In genomic region chr4:41630196-41630595, GRCm38 (mm10) we compare ENCODE assay signal across 16 mouse cellular contexts. TPM values are rescaled to one million over a fixed set of nuclear protein-coding genes. Genes with fewer than 3 reads are reported as not detected.
A peak's percentile ranks its signal among the peaks of the same experiment; 100 is the strongest.
DNase-seq lines count a peak whose midpoint lies in the region; ATAC-seq lines count a peak whose summit lies in the region.
"Had no signal": no experiment of that assay in that cellular context is flagged by ENCODE, and none has a peak within 500 bp of the region (broad histone marks: within the 10 kb centered on the region; RNA-seq: fewer than 3 reads in every experiment).

No protein-coding gene starts in this region.

- peak overlapping the region; percentile 81; the same call in 1 of the 2 replicates for H3K27ac ChIP-seq in hindbrain, embryonic 13.5 days
- no peak overlapping the region for H3K27ac ChIP-seq in hindbrain, embryonic 14.5 days
- H3K27ac ChIP-seq in limb, embryonic 10.5 days: peak overlapping the region; percentile 78
- H3K27ac ChIP-seq in liver, embryonic 15.5 days (replicated peaks): 0 out of 2 replicates have a peak overlapping the region, but pooled peaks have one; percentile 24
- no peak overlapping the region for H3K27ac ChIP-seq in midbrain, embryonic 15.5 days
- no peak overlapping the region for H3K27ac ChIP-seq in kidney, embryonic 16.5 days (ENCODE audit: low read length)

- H3K4me3 ChIP-seq in hindbrain, embryonic 13.5 days: no peak overlapping the region
- no peak overlapping the region for H3K4me3 ChIP-seq in hindbrain, embryonic 14.5 days (replicated peaks; ENCODE audit: low read length)
- H3K4me3 ChIP-seq in limb, embryonic 10.5 days: 0 out of 2 replicates have a peak overlapping the region, but pooled peaks have one; percentile 6
- no peak overlapping the region for H3K4me3 ChIP-seq in liver, embryonic 15.5 days (replicated peaks)
- no peak overlapping the region for H3K4me3 ChIP-seq in midbrain, embryonic 15.5 days
- no peak overlapping the region for H3K4me3 ChIP-seq in kidney, embryonic 16.5 days (ENCODE audit: low read length)
- H3K4me3 ChIP-seq: embryonic facial prominence, embryonic 12.5 days; heart, embryonic 13.5 days had no signal

- no peaks in the 10 kb centered on the region for H3K27me3 ChIP-seq in hindbrain, embryonic 13.5 days
- H3K27me3 ChIP-seq in hindbrain, embryonic 14.5 days (ENCODE audit: control insufficient read depth, insufficient read depth, low read length): no peaks in the 10 kb centered on the region
- peaks cover 58% of the 10 kb centered on the region for H3K27me3 ChIP-seq in limb, embryonic 10.5 days (ENCODE audit: low read depth, poor library complexity, severe bottlenecking)
- no peaks in the 10 kb centered on the region; the same call in 1 of the 2 replicates for H3K27me3 ChIP-seq in liver, embryonic 15.5 days
- no peaks in the 10 kb centered on the region for H3K27me3 ChIP-seq in midbrain, embryonic 15.5 days (replicated peaks)
- no peaks in the 10 kb centered on the region; the same call in 1 of the 2 replicates for H3K27me3 ChIP-seq in kidney, embryonic 16.5 days (ENCODE audit: insufficient read depth, low read length)
- H3K27me3 ChIP-seq: Patski had no signal

- no peak overlapping the region for H3K9ac ChIP-seq in hindbrain, embryonic 13.5 days
- H3K9ac ChIP-seq in hindbrain, embryonic 14.5 days: no peak overlapping the region
- H3K9ac ChIP-seq in liver, embryonic 15.5 days: no peak overlapping the region
- no peak overlapping the region for H3K9ac ChIP-seq in midbrain, embryonic 15.5 days
- H3K9ac ChIP-seq in kidney, embryonic 16.5 days (replicated peaks; ENCODE audit: low read length): no peak overlapping the region
- H3K9ac ChIP-seq: embryonic facial prominence, embryonic 12.5 days had no signal

- no peak for DNase-seq in hindbrain, embryonic 14.5 days (ENCODE audit: low spot score)
- DNase-seq in limb, embryonic 10.5 days (ENCODE audit: low spot score): no peak
- DNase-seq in urinary bladder, postnatal 10 days (ENCODE audit: low spot score): no peak
- DNase-seq: cerebellum, adult 8-10 months; gastrocnemius, postnatal 10 days; kidney, postnatal 25 days; layer of hippocampus, postnatal 36 days; right cerebral cortex, postnatal 4 days had no signal

- WGBS in hindbrain, embryonic 13.5 days: 24% methylated on average over 6 of the region's 6 CpGs
- WGBS in hindbrain, embryonic 14.5 days: 40% methylated on average over 6 of the region's 6 CpGs
- WGBS in limb, embryonic 10.5 days: 26% methylated on average over 6 of the region's 6 CpGs
- 44% methylated on average over 6 of the region's 6 CpGs for WGBS in liver, embryonic 15.5 days (ENCODE audit: insufficient replicate concordance)
- WGBS in midbrain, embryonic 15.5 days: 38% methylated on average over 6 of the region's 6 CpGs
- WGBS in kidney, embryonic 16.5 days: 38% methylated on average over 6 of the region's 6 CpGs

- ATAC-seq in hindbrain, embryonic 13.5 days (ENCODE audit: low FRiP score): no peak
- no peak for ATAC-seq in hindbrain, embryonic 14.5 days (ENCODE audit: low FRiP score)
- ATAC-seq in liver, embryonic 15.5 days (ENCODE audit: insufficient read depth): peak; percentile 81
- ATAC-seq in midbrain, embryonic 15.5 days (replicated peaks): peak; percentile 12; the same call in 1 of the 2 replicates
- ATAC-seq in granulocyte monocyte progenitor cell, adult 5-6 weeks (replicated peaks; ENCODE audit: poor library complexity, severe bottlenecking): no peak
- no peak for ATAC-seq in kidney, embryonic 16.5 days (ENCODE audit: low FRiP score, low TSS enrichment)
- ATAC-seq: Patski had no signal

- H3K36me3 ChIP-seq in hindbrain, embryonic 13.5 days: no peaks in the 10 kb centered on the region
- no peaks in the 10 kb centered on the region for H3K36me3 ChIP-seq in hindbrain, embryonic 14.5 days (replicated peaks; ENCODE audit: control insufficient read depth, insufficient read depth)
- H3K36me3 ChIP-seq in limb, embryonic 10.5 days: no peaks in the 10 kb centered on the region
- no peaks in the 10 kb centered on the region for H3K36me3 ChIP-seq in liver, embryonic 15.5 days (replicated peaks)
- no peaks in the 10 kb centered on the region for H3K36me3 ChIP-seq in midbrain, embryonic 15.5 days (replicated peaks)
- no peaks in the 10 kb centered on the region for H3K36me3 ChIP-seq in kidney, embryonic 16.5 days (ENCODE audit: insufficient read depth, low read length)
- H3K36me3 ChIP-seq: embryonic facial prominence, embryonic 12.5 days; heart, embryonic 13.5 days had no signal

- no peaks in the 10 kb centered on the region for H3K9me3 ChIP-seq in hindbrain, embryonic 13.5 days
- H3K9me3 ChIP-seq in hindbrain, embryonic 14.5 days (ENCODE audit: control insufficient read depth, low read length): no peaks in the 10 kb centered on the region
- H3K9me3 ChIP-seq in limb, embryonic 10.5 days (replicated peaks): no peaks in the 10 kb centered on the region
- H3K9me3 ChIP-seq in liver, embryonic 15.5 days (replicated peaks): no peaks in the 10 kb centered on the region
- H3K9me3 ChIP-seq in midbrain, embryonic 15.5 days: no peaks in the 10 kb centered on the region
- no peaks in the 10 kb centered on the region for H3K9me3 ChIP-seq in kidney, embryonic 16.5 days (ENCODE audit: low read length)
- H3K9me3 ChIP-seq: embryonic facial prominence, embryonic 12.5 days; heart, embryonic 13.5 days had no signal

- H3K4me1 ChIP-seq in hindbrain, embryonic 13.5 days (replicated peaks): peaks cover 70% of the 10 kb centered on the region
- H3K4me1 ChIP-seq in hindbrain, embryonic 14.5 days (replicated peaks; ENCODE audit: control insufficient read depth, insufficient read depth, low read length): peaks cover 38% of the 10 kb centered on the region
- H3K4me1 ChIP-seq in limb, embryonic 10.5 days: peaks cover 91% of the 10 kb centered on the region
- peaks cover 26% of the 10 kb centered on the region for H3K4me1 ChIP-seq in liver, embryonic 15.5 days (replicated peaks)
- peaks cover 45% of the 10 kb centered on the region for H3K4me1 ChIP-seq in midbrain, embryonic 15.5 days
- H3K4me1 ChIP-seq in kidney, embryonic 16.5 days (ENCODE audit: insufficient read depth, low read length): peaks cover 48% of the 10 kb centered on the region

- H3K4me2 ChIP-seq in hindbrain, embryonic 13.5 days: no peak overlapping the region
- no peak overlapping the region for H3K4me2 ChIP-seq in hindbrain, embryonic 14.5 days (replicated peaks)
- H3K4me2 ChIP-seq in liver, embryonic 15.5 days: no peak overlapping the region; the same call in 1 of the 2 replicates
- H3K4me2 ChIP-seq in midbrain, embryonic 15.5 days: no peak overlapping the region
- H3K4me2 ChIP-seq in kidney, embryonic 16.5 days (replicated peaks; ENCODE audit: low read depth, low read length): no peak overlapping the region

RNA-seq across cellular contexts. Expression of gene Enho, which starts 9.9 kb away (rescaled TPM):
- 92.0 and 95.2 TPM in 2 replicates for polyA plus RNA-seq in hindbrain, embryonic 13.5 days (2015; fragmentation: Nextera tagmentation; extraction: Ambion mirVana)
- polyA plus RNA-seq in hindbrain, embryonic 14.5 days (2014; fragmentation: Nextera tagmentation; extraction: Ambion mirVana): 127 and 130 TPM in 2 replicates
- 21.0 and 24.2 TPM in 2 replicates for polyA plus RNA-seq in limb, embryonic 10.5 days (2016; fragmentation: Nextera tagmentation; extraction: Ambion mirVana)
- polyA plus RNA-seq in liver, embryonic 15.5 days (2015; fragmentation: Nextera tagmentation; extraction: Ambion mirVana): 2.3 and 3.3 TPM in 2 replicates
- 121 and 122 TPM in 2 replicates for polyA plus RNA-seq in midbrain, embryonic 15.5 days (2015; fragmentation: Nextera tagmentation; extraction: Ambion mirVana)
- total RNA-seq in granulocyte monocyte progenitor cell, adult 5-6 weeks (2014; fragmentation: Nextera tagmentation): not detected in 2 replicates
- not detected in 2 replicates for total RNA-seq in granulocyte monocyte progenitor cell, adult 5-6 weeks (2017)
- polyA plus RNA-seq in kidney, embryonic 16.5 days (2015; fragmentation: Nextera tagmentation; extraction: Ambion mirVana): 18.9 and 23.5 TPM in 2 replicates

Comparison
In these comparisons a context has a peak if more than half of its experiments do, and no peak if none do; other contexts are left out.
1. H3K27ac ChIP-seq: peak in hindbrain, embryonic 13.5 days (single experiment), limb, embryonic 10.5 days (single experiment) and liver, embryonic 15.5 days (single experiment); none in hindbrain, embryonic 14.5 days (single experiment), midbrain, embryonic 15.5 days (single experiment) and kidney, embryonic 16.5 days (single experiment).
2. ATAC-seq: peak in liver, embryonic 15.5 days (single experiment) and midbrain, embryonic 15.5 days (single experiment); none in hindbrain, embryonic 13.5 days (single experiment), hindbrain, embryonic 14.5 days (single experiment), granulocyte monocyte progenitor cell, adult 5-6 weeks (single experiment) and kidney, embryonic 16.5 days (single experiment).